Mouse (Mus musculus) midbrain, embryonic 13.5 days (tissue): ENCODE results near the gene Olfr111. TPM values are rescaled to one million over a fixed set of nuclear protein-coding genes. Genes with fewer than 3 reads are reported as not detected.
A peak's percentile ranks its signal among the peaks of the same experiment; 100 is the strongest.
"Not testable (repeated sequence)": the region's sequence is repeated elsewhere in the genome, so short reads cannot be mapped to it uniquely, and the experiment has no call there.

Experiments used
- ATAC-seq: fragments of 200-750 bp; cut with Nextera tagmentation; 2 replicates; pipeline ENCODE4 v1.8.0; 2017; ENCODE audit warnings: mild to moderate bottlenecking, moderate TSS enrichment, moderate library complexity
- H3K27ac ChIP-seq: fragments of 300-500 bp; sonication (generic); 2 replicates; pipeline ENCODE4 v1.5.1; 2015; ENCODE audit warnings: inconsistent platforms, mild to moderate bottlenecking, moderate library complexity
- H3K27me3 ChIP-seq: fragments of 300-500 bp; sonication (generic); 2 replicates; pipeline ENCODE4 v1.6.1; 2015; ENCODE audit warnings: mild to moderate bottlenecking, inconsistent platforms
- H3K36me3 ChIP-seq: fragments of 300-500 bp; sonication (generic); 2 replicates; pipeline ENCODE4 v1.6.1; 2015; ENCODE audit warnings: mild to moderate bottlenecking, inconsistent platforms
- H3K4me1 ChIP-seq: fragments of 300-500 bp; sonication (generic); replicated peaks from 2 replicates; pipeline ENCODE4 v1.6.1; 2015; ENCODE audit warnings: inconsistent platforms
- H3K4me2 ChIP-seq: fragments of 300-500 bp; sonication (generic); replicated peaks from 2 replicates; pipeline ENCODE4 v1.6.1; 2015; ENCODE audit warnings: moderate library complexity, mild to moderate bottlenecking, inconsistent platforms
- H3K4me3 ChIP-seq: fragments of 300-500 bp; sonication (generic); replicated peaks from 2 replicates; pipeline ENCODE4 v1.5.1; 2015; ENCODE audit warnings: mild to moderate bottlenecking, inconsistent platforms
- H3K9ac ChIP-seq: fragments of 300-500 bp; sonication (generic); replicated peaks from 2 replicates; pipeline ENCODE4 v1.6.1; 2015; ENCODE audit warnings: mild to moderate bottlenecking, inconsistent platforms
- H3K9me3 ChIP-seq: fragments of 300-500 bp; sonication (generic); 2 replicates; pipeline ENCODE4 v1.6.1; 2016; ENCODE audit warnings: mild to moderate bottlenecking, inconsistent platforms
- WGBS: fragments of 180-500 bp; shearing (Covaris S2); methylation state at CpG from one replicate; pipeline ENCODE4 v1.1.7; 2015; 5-methylcytosine and 5-hydroxymethylcytosine counted together
- polyA plus RNA-seq: library from polyadenylated mRNA; unstranded; fragments of >200 nt; fragmentation: Nextera tagmentation; extraction: Ambion mirVana; gene quantifications from 2 replicates; pipeline ENCODE4 v1.2.1, GENCODE M21; 2015

The Olfr111 gene
- polyA plus RNA-seq: not detected in 2 replicates

GRCm38 (mm10) chr17:37507730-37508129, at the start of gene Olfr111:
Gene Olfr111 (plus strand): TSS chr17:37508030.
- H3K27me3 ChIP-seq: no peaks in the 10 kb centered on the region
- no peaks in the 10 kb centered on the region for H3K36me3 ChIP-seq
- no peak within 1 kb of the TSS for H3K9ac ChIP-seq
- no peak for ATAC-seq
- H3K27ac ChIP-seq: no peak within 1 kb of the TSS
- no peaks in the 10 kb centered on the region for H3K4me1 ChIP-seq
- H3K4me3 ChIP-seq: no peak within 1 kb of the TSS
- WGBS: 89% methylated on average over 4 of the region's 4 CpGs
- no peak within 1 kb of the TSS for H3K4me2 ChIP-seq
- no peaks in the 10 kb centered on the region for H3K9me3 ChIP-seq

- no peak within 1 kb of the TSS for H3K4me3 ChIP-seq
- no peak within 1 kb of the TSS for H3K27ac ChIP-seq
- ATAC-seq: no peak
- 89% methylated on average over 1 of the region's 1 CpGs for WGBS
- H3K4me1 ChIP-seq: no peaks in the 10 kb centered on the region
- no peak within 1 kb of the TSS for H3K9ac ChIP-seq
- no peak within 1 kb of the TSS for H3K4me2 ChIP-seq
- H3K36me3 ChIP-seq: no peaks in the 10 kb centered on the region
- H3K9me3 ChIP-seq: no peaks in the 10 kb centered on the region
- H3K27me3 ChIP-seq: no peaks in the 10 kb centered on the region
Measured at GRCm38 (mm10) chr17:37458616-37459015, 49.2 kb upstream of the Olfr111 start, which contains the start of gene Olfr109. Gene Olfr109 (plus strand): TSS chr17:37458916.

GRCm38 (mm10) chr17:37483452-37483851, 24.4 kb upstream of the Olfr111 start, which contains the start of gene H2-M2:
Gene H2-M2 (minus strand): TSS chr17:37483552.
- Histone ChIP-seq H3K4me1 (no peaks in the 10 kb centered on the region), H3K9ac (no peak within 1 kb of the TSS), H3K27ac (no peak within 1 kb of the TSS), H3K4me3 (no peak within 1 kb of the TSS), H3K9me3 (no peaks in the 10 kb centered on the region), H3K36me3 (no peaks in the 10 kb centered on the region), H3K4me2 (no peak within 1 kb of the TSS), H3K27me3 (no peaks in the 10 kb centered on the region)
- WGBS: 84% methylated on average over 2 of the region's 2 CpGs
- no peak for ATAC-seq

GRCm38 (mm10) chr17:37491930-37492518, 15.8 kb upstream of the Olfr111 start, which contains the start of gene Olfr110:
Gene Olfr110 (plus strand): TSS chr17:37492468.
- no peak for ATAC-seq
- Histone ChIP-seq H3K4me3 (no peak within 1 kb of the TSS), H3K27ac (no peak within 1 kb of the TSS), H3K36me3 (no peaks in the 10 kb centered on the region), H3K4me1 (no peaks in the 10 kb centered on the region), H3K9me3 (no peaks in the 10 kb centered on the region), H3K27me3 (no peaks in the 10 kb centered on the region), H3K4me2 (no peak within 1 kb of the TSS), H3K9ac (no peak within 1 kb of the TSS)
- WGBS: 66% methylated on average over 1 of the region's 1 CpGs

- not testable (repeated sequence) for ATAC-seq, H3K27me3 ChIP-seq, H3K9ac ChIP-seq, H3K27ac ChIP-seq, H3K36me3 ChIP-seq, H3K4me1 ChIP-seq, H3K4me3 ChIP-seq, H3K9me3 ChIP-seq, H3K4me2 ChIP-seq
Measured at GRCm38 (mm10) chr17:37524612-37525011, 16.8 kb downstream of the Olfr111 start.

GRCm38 (mm10) chr17:37525427-37525826, 17.6 kb downstream of the Olfr111 start:
- H3K9me3 ChIP-seq, ATAC-seq, H3K4me3 ChIP-seq, H3K27me3 ChIP-seq, H3K4me2 ChIP-seq, H3K27ac ChIP-seq, H3K36me3 ChIP-seq, H3K4me1 ChIP-seq, H3K9ac ChIP-seq: not testable (repeated sequence)
- WGBS: 81% methylated on average over 1 of the region's 1 CpGs

GRCm38 (mm10) chr17:37535173-37535572, 27.3 kb downstream of the Olfr111 start:
- Histone ChIP-seq H3K4me2 (no peak overlapping the region), H3K9me3 (no peaks in the 10 kb centered on the region), H3K27ac (no peak overlapping the region), H3K36me3 (no peaks in the 10 kb centered on the region), H3K4me1 (no peaks in the 10 kb centered on the region), H3K9ac (no peak overlapping the region), H3K27me3 (no peaks in the 10 kb centered on the region), H3K4me3 (no peak overlapping the region)
- ATAC-seq: no peak

GRCm38 (mm10) chr17:37538416-37538815, 30.6 kb downstream of the Olfr111 start:
- H3K27ac ChIP-seq, H3K9ac ChIP-seq, H3K9me3 ChIP-seq, ATAC-seq, H3K4me1 ChIP-seq, H3K4me2 ChIP-seq, H3K36me3 ChIP-seq, H3K4me3 ChIP-seq, H3K27me3 ChIP-seq: not testable (repeated sequence)
- 64% methylated on average over 1 of the region's 1 CpGs for WGBS

- Histone ChIP-seq H3K36me3 (no peaks in the 10 kb centered on the region), H3K4me3 (no peak overlapping the region), H3K27me3 (no peaks in the 10 kb centered on the region), H3K4me1 (no peaks in the 10 kb centered on the region), H3K27ac (no peak overlapping the region), H3K9me3 (no peaks in the 10 kb centered on the region), H3K4me2 (no peak overlapping the region), H3K9ac (no peak overlapping the region)
- WGBS: 43% methylated on average over 4 of the region's 4 CpGs
- peak; percentile 58; the same call in 1 of the 2 replicates for ATAC-seq
Measured at GRCm38 (mm10) chr17:37541454-37542119, 33.8 kb downstream of the Olfr111 start.

GRCm38 (mm10) chr17:37543800-37544435, 36.1 kb downstream of the Olfr111 start:
- Histone ChIP-seq H3K27ac (no peak overlapping the region), H3K4me1 (no peaks in the 10 kb centered on the region), H3K9ac (no peak overlapping the region), H3K4me2 (no peak overlapping the region), H3K9me3 (no peaks in the 10 kb centered on the region), H3K36me3 (no peaks in the 10 kb centered on the region), H3K27me3 (no peaks in the 10 kb centered on the region), H3K4me3 (no peak overlapping the region)
- 50% methylated on average over 3 of the region's 3 CpGs for WGBS
- 0 out of 2 replicates have a peak, but pooled peaks have one; percentile 37 for ATAC-seq

- no peaks in the 10 kb centered on the region for H3K4me1 ChIP-seq
- H3K4me2 ChIP-seq: no peak overlapping the region
- H3K9ac ChIP-seq: no peak overlapping the region
- H3K27me3 ChIP-seq: no peaks in the 10 kb centered on the region
- no peak overlapping the region for H3K27ac ChIP-seq
- H3K9me3 ChIP-seq: no peaks in the 10 kb centered on the region
- no peak for ATAC-seq
- 72% methylated on average over 1 of the region's 1 CpGs for WGBS
- H3K36me3 ChIP-seq: no peaks in the 10 kb centered on the region
- H3K4me3 ChIP-seq: no peak overlapping the region
Measured at GRCm38 (mm10) chr17:37558913-37559615, 51.2 kb downstream of the Olfr111 start.

- H3K4me2 ChIP-seq: no peak within 1 kb of the TSS
- ATAC-seq: no peak
- H3K27ac ChIP-seq: no peak within 1 kb of the TSS
- no peaks in the 10 kb centered on the region for H3K36me3 ChIP-seq
- no peak within 1 kb of the TSS for H3K9ac ChIP-seq
- no peaks in the 10 kb centered on the region for H3K4me1 ChIP-seq
- no peaks in the 10 kb centered on the region for H3K27me3 ChIP-seq
- H3K4me3 ChIP-seq: no peak within 1 kb of the TSS
- no peaks in the 10 kb centered on the region for H3K9me3 ChIP-seq
Measured at GRCm38 (mm10) chr17:37569351-37569750, 61.5 kb downstream of the Olfr111 start, which contains the start of gene Olfr112. Gene Olfr112 (minus strand): TSS chr17:37569451.
